Mouse (Mus musculus): ENCODE measurements around the gene Fkbp15.
"Not testable (repeated sequence)": the region's sequence is repeated elsewhere in the genome, so short reads cannot be mapped to it uniquely, and the experiment has no call there.

The Fkbp15 gene

DNA sequence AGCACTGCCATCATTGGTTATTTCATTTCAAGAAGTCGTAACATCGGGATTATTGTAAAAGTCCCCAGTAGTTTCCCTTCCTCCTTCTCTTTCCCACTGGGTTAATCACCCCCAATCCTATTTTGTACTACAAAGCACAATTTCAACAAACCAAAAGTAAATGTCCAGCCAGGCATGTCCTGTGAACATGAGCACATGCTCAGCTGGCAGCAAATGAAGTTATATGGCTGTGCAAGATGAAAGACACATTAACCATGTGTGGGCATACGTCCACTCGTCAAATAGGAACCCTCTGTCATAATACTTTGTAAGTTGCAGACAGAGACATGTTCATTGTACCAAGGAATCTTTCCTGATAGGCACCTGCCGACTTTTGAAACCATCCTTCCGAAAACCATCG is 77.4 kb downstream of the Fkbp15 start:
- ATAC-seq (ENCODE audit: low TSS enrichment), result no peak

DNA sequence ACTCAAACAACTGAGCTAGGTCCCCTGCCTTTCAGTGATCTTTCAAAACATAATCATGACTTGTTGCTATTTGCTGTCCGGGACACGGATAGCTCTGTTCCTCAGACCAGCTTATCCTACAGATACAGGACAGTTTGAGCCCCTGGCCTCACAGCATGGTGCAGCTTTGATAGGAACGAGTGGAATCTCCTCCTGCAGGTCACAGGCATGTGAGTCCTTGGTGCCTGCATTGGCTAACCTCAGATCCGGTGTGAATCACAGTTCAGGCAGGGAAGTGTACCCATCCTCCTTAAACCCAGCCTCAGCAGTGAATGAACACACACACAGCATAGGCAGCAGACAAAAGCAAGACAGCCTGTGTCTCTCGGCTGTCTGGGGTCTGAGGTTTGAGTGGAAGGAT is 79.0 kb downstream of the Fkbp15 start:
- no peak for ATAC-seq (ENCODE audit: low TSS enrichment)

- ATAC-seq (ENCODE audit: low TSS enrichment), result no peak
These were observed 82.3 kb downstream of the Fkbp15 start for GRCm38 (mm10) chr4:62278081-62278480.

DNA sequence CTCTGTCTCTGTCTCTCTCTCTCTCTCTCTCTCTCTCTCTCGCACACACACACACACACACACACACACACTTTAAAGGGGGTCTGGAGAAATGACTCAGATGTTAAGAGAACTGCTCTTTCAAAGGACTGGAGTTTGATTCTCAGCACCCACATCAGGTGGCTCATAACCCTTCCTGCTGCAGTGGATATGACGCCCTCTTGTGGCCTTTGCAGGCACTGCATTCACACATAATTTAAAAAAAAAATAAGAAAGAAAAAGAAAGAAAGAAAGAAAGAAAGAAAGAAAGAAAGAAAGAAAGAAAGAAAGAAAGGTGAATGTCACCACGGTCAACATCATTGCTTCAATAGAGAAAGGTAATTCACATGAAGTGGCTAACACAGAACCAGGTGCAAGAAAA is 83.1 kb downstream of the Fkbp15 start:
- no peak for ATAC-seq (ENCODE audit: low TSS enrichment)

DNA sequence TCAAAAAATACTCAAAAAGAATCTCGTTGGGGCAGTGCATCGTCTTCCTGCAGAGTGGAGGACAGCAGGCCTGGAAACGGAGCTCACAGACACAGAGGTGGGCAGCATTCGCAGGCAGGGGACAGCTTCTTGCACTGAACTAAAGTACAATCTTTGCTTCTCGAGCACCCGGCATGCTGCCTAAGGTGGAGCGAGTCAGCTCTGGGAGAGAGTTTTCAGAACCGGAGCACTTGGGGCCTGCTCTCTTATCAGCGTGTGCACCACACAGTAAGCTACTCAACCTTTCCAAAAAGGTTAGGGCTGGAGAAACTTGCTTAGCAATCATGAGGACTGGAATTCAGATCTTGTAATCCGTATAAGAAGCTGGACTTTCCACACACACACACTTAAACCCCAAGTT is 83.7 kb downstream of the Fkbp15 start:
- ATAC-seq (ENCODE audit: low TSS enrichment), result no peak

- peak; percentile 86 for ATAC-seq (ENCODE audit: low TSS enrichment)
These were observed 85.4 kb downstream of the Fkbp15 start for GRCm38 (mm10) chr4:62274841-62275536.

DNA sequence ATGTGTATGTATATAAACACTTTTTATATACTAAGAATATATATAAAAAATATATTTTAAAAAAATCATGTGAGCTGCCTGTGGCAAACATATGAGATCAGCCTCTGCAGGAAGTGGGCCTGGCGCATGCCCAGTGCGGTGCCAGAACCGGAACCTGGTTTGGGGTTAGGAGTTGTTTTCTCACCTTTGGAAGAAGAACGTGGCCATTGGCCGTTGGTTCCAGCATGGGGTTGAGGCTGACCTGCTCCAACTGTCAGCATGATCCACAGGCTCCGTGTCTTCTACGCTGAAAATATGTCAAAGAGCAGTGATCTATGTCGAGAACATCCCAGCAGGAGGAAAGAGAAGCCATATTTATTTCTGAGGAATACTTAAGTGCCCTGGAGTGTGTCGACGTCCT is 86.4 kb downstream of the Fkbp15 start:
- ATAC-seq (ENCODE audit: low TSS enrichment), result no peak

- no peak for ATAC-seq (ENCODE audit: low TSS enrichment)
These were observed 87.7 kb downstream of the Fkbp15 start for GRCm38 (mm10) chr4:62272696-62273095.

DNA sequence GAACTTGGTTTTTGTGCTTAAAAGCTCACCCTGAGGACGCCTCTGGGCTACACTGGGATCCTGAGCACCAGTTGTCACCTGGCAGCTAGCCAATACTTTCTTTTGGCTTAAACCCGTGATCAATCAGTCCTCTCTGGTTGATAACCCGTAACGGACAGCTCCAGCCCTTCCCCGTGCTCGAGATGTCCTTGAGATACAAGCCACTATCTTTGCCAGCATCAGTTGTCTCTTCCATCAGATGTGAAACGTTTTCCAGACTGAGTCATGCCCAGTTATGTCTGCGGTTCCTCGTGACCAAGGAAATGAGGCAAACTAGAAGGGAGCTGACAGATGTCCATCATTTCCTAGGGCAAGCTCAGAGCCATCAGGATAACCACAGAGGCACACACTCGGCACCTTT is 93.2 kb downstream of the Fkbp15 start:
- no peak for ATAC-seq (ENCODE audit: low TSS enrichment)

DNA sequence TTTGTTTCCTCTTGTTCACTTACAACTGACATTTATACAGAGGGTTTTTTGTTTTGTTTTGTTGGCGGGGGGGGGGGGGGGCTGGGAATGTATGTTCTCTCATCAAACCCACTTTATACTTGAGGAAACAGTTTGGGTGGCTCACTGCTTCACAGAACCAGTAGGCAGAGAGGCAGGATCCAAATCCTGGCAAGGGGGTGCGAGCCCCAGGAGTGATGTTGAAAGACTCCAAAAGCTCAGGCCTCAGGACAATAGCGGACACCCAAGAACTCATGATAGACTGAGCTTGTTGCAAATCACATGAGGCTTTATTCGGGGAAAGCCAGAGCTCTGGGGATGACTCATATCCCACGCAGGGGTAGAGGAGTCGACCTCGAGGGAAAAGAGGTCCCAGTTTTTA is 94.3 kb downstream of the Fkbp15 start:
- not testable (repeated sequence) for ATAC-seq (ENCODE audit: low TSS enrichment)

DNA sequence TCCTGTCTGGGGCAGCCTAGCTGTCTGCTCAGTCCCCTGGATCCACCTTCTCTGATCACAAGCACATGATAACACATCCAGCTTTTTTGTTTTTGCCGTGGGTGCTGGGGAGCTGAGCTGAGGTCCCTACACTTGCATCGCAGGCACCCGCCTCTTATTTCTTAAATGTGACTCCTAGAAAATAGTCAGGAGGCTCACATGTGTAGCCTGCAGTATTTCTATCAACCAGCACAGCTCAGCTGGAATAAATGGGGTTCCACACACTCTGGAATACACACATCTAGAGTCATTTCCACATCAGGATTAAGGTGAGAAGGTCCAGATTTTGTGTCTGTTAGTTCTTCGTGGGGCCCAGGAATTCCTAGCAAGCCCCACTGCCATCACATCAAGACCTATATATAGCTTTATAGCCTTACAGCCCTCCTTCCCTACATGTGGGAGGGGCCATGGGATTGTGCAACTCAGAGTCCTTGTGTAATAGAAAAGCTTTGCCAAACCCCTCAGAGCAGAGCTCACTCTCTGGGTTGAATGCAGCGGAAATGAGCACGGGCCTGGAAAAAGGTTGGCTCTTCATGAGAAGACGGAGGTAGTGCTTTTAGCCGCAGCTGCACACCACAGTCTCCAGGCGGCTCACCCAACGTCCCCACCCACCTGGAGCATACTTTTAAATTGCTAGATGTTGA is 95.1 kb downstream of the Fkbp15 start:
- ATAC-seq (ENCODE audit: low TSS enrichment), result 0 out of 2 replicates have a peak, but pooled peaks have one; percentile 21

GRCm38 (mm10) chr4:62263133-62263844 is 97.1 kb downstream of the Fkbp15 start:
- peak; percentile 71 for ATAC-seq (ENCODE audit: low TSS enrichment)

DNA sequence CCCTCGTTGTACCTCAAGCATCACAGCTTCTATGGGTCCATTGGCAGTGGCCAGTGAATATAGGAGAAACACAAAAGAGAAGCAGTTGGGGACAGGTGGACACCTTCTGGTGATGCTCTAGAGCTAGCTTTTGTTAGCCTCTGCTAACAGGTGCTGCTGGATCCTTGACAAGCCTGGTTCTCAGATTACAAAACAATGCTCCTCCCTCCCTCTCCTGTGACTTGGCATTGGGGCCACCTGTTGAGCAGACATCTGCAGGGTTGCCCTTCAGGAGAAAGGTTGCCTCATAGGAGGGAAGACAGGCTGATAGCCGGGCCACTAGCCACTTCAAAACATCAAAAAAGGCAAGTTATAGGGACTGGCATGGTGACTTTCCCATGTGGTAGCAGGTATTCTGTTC is 98.1 kb downstream of the Fkbp15 start, which contains the start of gene Slc31a2:
TSS of gene Slc31a2 (plus strand) at position 287 of the 400 bp plus-strand sequence.
- ATAC-seq (ENCODE audit: low TSS enrichment), result no peak

DNA sequence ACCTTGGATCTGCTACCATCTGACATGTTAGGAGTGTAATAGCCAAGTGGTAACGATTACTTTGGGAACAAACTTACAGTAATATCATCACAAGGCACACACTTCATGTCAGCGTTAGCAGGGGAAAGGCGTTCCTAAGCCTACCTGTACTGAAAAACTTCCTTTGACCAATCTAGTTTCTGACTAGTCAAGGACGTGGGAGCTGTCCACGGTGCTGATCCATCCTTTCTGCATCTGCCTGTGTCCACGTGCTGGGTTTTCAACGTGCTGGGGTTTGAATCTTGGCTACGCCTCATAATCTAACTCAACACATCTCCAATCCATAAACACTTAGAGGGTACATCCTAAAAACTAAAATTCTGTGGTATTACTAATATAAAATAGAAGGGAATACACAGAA is 103.4 kb downstream of the Fkbp15 start:
- no peak for ATAC-seq (ENCODE audit: low TSS enrichment)

DNA sequence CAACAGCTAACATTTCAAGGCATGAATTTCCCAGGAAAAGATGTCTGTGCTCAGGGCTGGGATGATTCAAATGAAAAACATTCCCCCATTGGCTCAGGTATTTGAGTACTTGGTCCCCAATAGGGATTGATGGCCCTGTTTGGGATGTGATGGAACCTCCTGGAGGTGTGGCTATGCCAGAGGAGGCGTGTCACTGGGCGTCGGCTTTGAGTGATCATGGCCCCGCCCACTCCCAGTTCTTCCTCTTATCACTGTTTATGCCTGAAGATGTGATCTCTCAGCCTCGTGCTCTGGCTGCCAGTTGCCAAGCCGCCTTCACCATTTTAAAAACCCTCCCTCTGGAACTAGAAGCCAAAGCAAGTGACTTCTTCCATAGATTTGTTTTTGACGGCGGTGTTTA is 105.8 kb downstream of the Fkbp15 start:
- ATAC-seq (ENCODE audit: low TSS enrichment), result no peak

- no peak for ATAC-seq (ENCODE audit: low TSS enrichment)
These were observed 108.6 kb downstream of the Fkbp15 start for GRCm38 (mm10) chr4:62251776-62252175.

- no peak; the same call in 1 of the 2 replicates for ATAC-seq (ENCODE audit: low TSS enrichment)
These were observed 109.3 kb downstream of the Fkbp15 start for GRCm38 (mm10) chr4:62250896-62251544.

Measured in frontal cortex, adult (tissue).